Mouse (Mus musculus) forebrain, embryonic 11.5 days (tissue): ENCODE data around the gene 2900026A02Rik. TPM values are rescaled to one million over a fixed set of nuclear protein-coding genes. Genes with fewer than 3 reads are reported as not detected.
A peak's percentile ranks its signal among the peaks of the same experiment; 100 is the strongest.

Experiments used
- ATAC-seq: fragments of 200-750 bp; cut with Nextera tagmentation; replicated peaks from 2 replicates; pipeline ENCODE4 v1.8.0; 2017; ENCODE audit warnings: moderate TSS enrichment; ENCODE audit not compliant: low FRiP score
- DNase-seq: peaks from one replicate; pipeline ENCODE4 v3.0.0-alpha.2; 2017; ENCODE audit warnings: low spot score
- H3K27ac ChIP-seq: fragments of 300-500 bp; sonication (generic); 2 replicates; pipeline ENCODE4 v1.5.1; 2014; ENCODE audit warnings: low read depth, low read length
- H3K27me3 ChIP-seq: fragments of 300-500 bp; sonication (generic); 2 replicates; pipeline ENCODE4 v1.6.1; 2014; ENCODE audit warnings: mild to moderate bottlenecking, low read length, mixed read lengths; ENCODE audit not compliant: control insufficient read depth, insufficient read depth
- H3K36me3 ChIP-seq: fragments of 300-500 bp; sonication (generic); 2 replicates; pipeline ENCODE4 v1.6.1; 2014; ENCODE audit warnings: mild to moderate bottlenecking, low read length, moderate library complexity, mixed read lengths; ENCODE audit not compliant: control insufficient read depth, insufficient read depth
- H3K4me1 ChIP-seq: fragments of 300-500 bp; sonication (generic); replicated peaks from 2 replicates; pipeline ENCODE4 v1.6.1; 2014; ENCODE audit warnings: low read length, mixed read lengths; ENCODE audit not compliant: control insufficient read depth, insufficient read depth
- H3K4me2 ChIP-seq: fragments of 300-500 bp; sonication (generic); 2 replicates; pipeline ENCODE4 v1.6.1; 2014; ENCODE audit warnings: low read depth, mild to moderate bottlenecking, low read length, moderate library complexity, mixed read lengths; ENCODE audit not compliant: severe bottlenecking
- H3K4me3 ChIP-seq: fragments of 300-500 bp; sonication (generic); 2 replicates; pipeline ENCODE4 v1.5.1; 2014; ENCODE audit warnings: low read depth, low read length
- H3K9ac ChIP-seq: fragments of 300-500 bp; sonication (generic); 2 replicates; pipeline ENCODE4 v1.6.1; 2014; ENCODE audit warnings: low read length
- H3K9me3 ChIP-seq: fragments of 300-500 bp; sonication (generic); 2 replicates; pipeline ENCODE4 v1.6.1; 2016; ENCODE audit warnings: low read length, mixed read lengths; ENCODE audit not compliant: control insufficient read depth
- WGBS: fragments of 180-500 bp; shearing (Covaris S2); extraction: QIAGEN DNeasy Blood & Tissue Kit; methylation state at CpG from one replicate; pipeline ENCODE4 v1.1.7; 2014; 5-methylcytosine and 5-hydroxymethylcytosine counted together
- polyA plus RNA-seq: library from polyadenylated mRNA; unstranded; fragments of >200 nt; fragmentation: Nextera tagmentation; extraction: Ambion mirVana; gene quantifications from 2 replicates; pipeline ENCODE4 v1.2.1, GENCODE M21; 2014

Gene 2900026A02Rik
- polyA plus RNA-seq, 1 experiment from 2014 or later = 3.4 TPM

- ATAC-seq (no peak), DNase-seq (no peak)
- no peak overlapping the region for H3K27ac ChIP-seq
- H3K27me3 ChIP-seq = no peaks in the 10 kb centered on the region
- 92% methylated on average over 4 of the region's 4 CpGs for WGBS
- no peaks in the 10 kb centered on the region for H3K36me3 ChIP-seq
- H3K9ac ChIP-seq = no peak overlapping the region
- peaks cover 3% of the 10 kb centered on the region for H3K4me1 ChIP-seq
- no peak overlapping the region for H3K4me3 ChIP-seq
- no peak overlapping the region for H3K4me2 ChIP-seq
- H3K9me3 ChIP-seq = no peaks in the 10 kb centered on the region
These were observed 115.6 kb downstream of the 2900026A02Rik start for GRCm38 (mm10) chr5:113105481-113105880.

GRCm38 (mm10) chr5:113105035-113105434 is 116.0 kb downstream of the 2900026A02Rik start:
- no peak for DNase-seq
- Histone ChIP-seq H3K9ac (no peak overlapping the region), H3K36me3 (no peaks in the 10 kb centered on the region), H3K4me1 (peaks cover 3% of the 10 kb centered on the region), H3K4me3 (no peak overlapping the region), H3K9me3 (no peaks in the 10 kb centered on the region), H3K27me3 (no peaks in the 10 kb centered on the region), H3K4me2 (no peak overlapping the region), H3K27ac (no peak overlapping the region)
- 88% methylated on average over 9 of the region's 9 CpGs for WGBS
- no peak for ATAC-seq

DNA sequence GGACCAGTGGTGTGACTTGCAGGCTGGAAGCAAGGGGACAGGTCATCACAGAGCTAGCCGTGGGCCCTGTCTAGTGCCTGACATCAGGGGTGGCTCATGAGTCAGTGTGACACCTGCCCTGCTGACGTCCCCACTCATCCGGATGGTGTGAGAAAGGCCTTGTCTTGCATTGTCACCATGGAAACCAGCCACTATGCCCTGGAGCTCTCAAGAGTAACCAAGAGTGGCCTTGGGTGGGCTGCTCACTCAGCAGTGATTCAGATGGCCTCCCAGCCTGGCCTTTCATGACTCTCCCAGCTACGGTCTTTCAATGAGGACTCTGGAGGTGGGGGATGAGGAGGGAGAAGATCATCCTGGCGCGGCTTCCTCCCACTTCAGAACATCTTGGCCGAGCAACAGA is 118.6 kb downstream of the 2900026A02Rik start:
- WGBS = 48% methylated on average over 7 of the region's 7 CpGs
- Histone ChIP-seq H3K36me3 (no peaks in the 10 kb centered on the region), H3K9ac (no peak overlapping the region), H3K4me3 (no peak overlapping the region), H3K4me1 (peaks cover 3% of the 10 kb centered on the region), H3K4me2 (no peak overlapping the region), H3K27me3 (no peaks in the 10 kb centered on the region), H3K9me3 (no peaks in the 10 kb centered on the region), H3K27ac (no peak overlapping the region)
- DNase-seq = no peak
- ATAC-seq = 0 out of 2 replicates have a peak, but pooled peaks have one; percentile 42

- Histone ChIP-seq H3K4me1 (peaks cover 3% of the 10 kb centered on the region), H3K27me3 (no peaks in the 10 kb centered on the region), H3K4me3 (no peak overlapping the region), H3K4me2 (no peak overlapping the region), H3K27ac (no peak overlapping the region), H3K9ac (no peak overlapping the region), H3K36me3 (no peaks in the 10 kb centered on the region), H3K9me3 (no peaks in the 10 kb centered on the region)
- WGBS = 86% methylated on average over 10 of the region's 10 CpGs
- DNase-seq (no peak), ATAC-seq (no peak)
These were observed 119.6 kb downstream of the 2900026A02Rik start for GRCm38 (mm10) chr5:113101457-113101856.

GRCm38 (mm10) chr5:113100422-113100821 is 120.6 kb downstream of the 2900026A02Rik start:
- H3K4me3 ChIP-seq = no peak overlapping the region
- no peaks in the 10 kb centered on the region for H3K36me3 ChIP-seq
- 86% methylated on average over 11 of the region's 11 CpGs for WGBS
- ATAC-seq (no peak), DNase-seq (no peak)
- no peak overlapping the region for H3K27ac ChIP-seq
- H3K4me2 ChIP-seq = no peak overlapping the region
- H3K27me3 ChIP-seq = no peaks in the 10 kb centered on the region
- no peak overlapping the region for H3K9ac ChIP-seq
- no peaks in the 10 kb centered on the region for H3K9me3 ChIP-seq
- peaks cover 3% of the 10 kb centered on the region for H3K4me1 ChIP-seq

GRCm38 (mm10) chr5:113099546-113099945 is 121.5 kb downstream of the 2900026A02Rik start:
- Histone ChIP-seq H3K4me3 (no peak overlapping the region), H3K9ac (no peak overlapping the region), H3K4me2 (no peak overlapping the region), H3K4me1 (peaks cover 3% of the 10 kb centered on the region), H3K9me3 (no peaks in the 10 kb centered on the region), H3K36me3 (no peaks in the 10 kb centered on the region), H3K27ac (no peak overlapping the region), H3K27me3 (no peaks in the 10 kb centered on the region)
- ATAC-seq (0 out of 2 replicates have a peak, but pooled peaks have one; percentile 12), DNase-seq (peak; percentile 96)
- WGBS = 33% methylated on average over 1 of the region's 1 CpGs

- 89% methylated on average over 17 of the region's 17 CpGs for WGBS
- Histone ChIP-seq H3K4me3 (no peak overlapping the region), H3K27ac (no peak overlapping the region), H3K9me3 (no peaks in the 10 kb centered on the region), H3K27me3 (no peaks in the 10 kb centered on the region), H3K9ac (no peak overlapping the region), H3K4me1 (no peaks in the 10 kb centered on the region), H3K36me3 (no peaks in the 10 kb centered on the region), H3K4me2 (no peak overlapping the region)
- DNase-seq (no peak), ATAC-seq (no peak)
These were observed 123.5 kb downstream of the 2900026A02Rik start for GRCm38 (mm10) chr5:113097551-113097950.

- no peak for ATAC-seq
- Histone ChIP-seq H3K4me3 (no peak overlapping the region), H3K4me1 (no peaks in the 10 kb centered on the region), H3K27me3 (no peaks in the 10 kb centered on the region), H3K4me2 (no peak overlapping the region), H3K36me3 (no peaks in the 10 kb centered on the region), H3K9me3 (no peaks in the 10 kb centered on the region), H3K27ac (no peak overlapping the region), H3K9ac (no peak overlapping the region)
- DNase-seq = no peak
- WGBS = 95% methylated on average over 18 of the region's 18 CpGs
These were observed 125.6 kb downstream of the 2900026A02Rik start for GRCm38 (mm10) chr5:113095456-113095855.

DNA sequence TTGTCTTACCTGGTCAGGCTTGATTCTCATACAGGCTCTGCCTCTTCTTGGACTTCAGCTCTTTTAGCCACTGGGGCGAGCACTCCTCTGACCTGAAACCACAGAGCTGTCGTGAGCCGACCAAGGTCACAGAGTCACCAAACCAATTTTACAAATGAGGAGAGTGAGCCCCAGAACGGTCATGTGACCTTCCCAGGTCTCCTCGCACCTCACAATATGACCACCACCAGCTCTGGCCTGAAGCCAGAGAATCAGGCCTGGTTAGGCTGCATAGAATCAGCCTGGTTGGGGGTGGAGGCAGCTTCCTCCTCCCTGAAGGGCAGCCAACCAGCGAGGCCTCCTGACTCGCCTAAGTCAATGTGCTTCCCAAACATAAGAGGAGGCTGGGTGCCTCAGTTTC is 128.6 kb downstream of the 2900026A02Rik start:
- no peak overlapping the region for H3K4me2 ChIP-seq
- 88% methylated on average over 7 of the region's 7 CpGs for WGBS
- no peaks in the 10 kb centered on the region for H3K4me1 ChIP-seq
- no peaks in the 10 kb centered on the region for H3K27me3 ChIP-seq
- H3K36me3 ChIP-seq = no peaks in the 10 kb centered on the region
- ATAC-seq (no peak), DNase-seq (no peak)
- no peak overlapping the region for H3K9ac ChIP-seq
- no peaks in the 10 kb centered on the region for H3K9me3 ChIP-seq
- no peak overlapping the region for H3K27ac ChIP-seq
- H3K4me3 ChIP-seq = no peak overlapping the region
